Mouse (Mus musculus) layer of hippocampus, adult 9-11 months (tissue): ENCODE data around the gene Itprip.
"Not testable (repeated sequence)": the region's sequence is repeated elsewhere in the genome, so short reads cannot be mapped to it uniquely, and the experiment has no call there.

Source experiments
- DNase-seq: peaks from one replicate; pipeline ENCODE4 v3.0.0; 2022

Itprip gene

GRCm38 (mm10) chr19:47884296-47885085, 34.6 kb downstream of the Itprip start:
- no peak for DNase-seq

DNA sequence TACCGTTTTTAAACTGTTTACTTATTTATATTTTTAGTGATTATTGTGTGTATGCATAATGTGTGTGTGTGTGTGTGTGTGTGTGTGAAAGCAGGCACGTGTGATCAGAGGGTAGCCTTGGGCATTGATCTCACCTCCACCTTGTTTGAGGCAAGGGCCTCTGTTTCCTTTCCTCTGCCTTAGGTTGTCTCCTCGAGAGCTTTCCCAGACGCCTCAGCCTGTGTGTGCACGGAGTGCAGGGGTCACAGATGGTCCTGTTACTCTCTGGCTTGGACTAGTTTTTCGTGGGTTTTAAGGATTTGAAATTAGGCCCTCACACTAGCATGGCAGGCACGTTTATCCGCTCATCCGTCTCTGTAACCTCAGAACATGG, 36.2 kb downstream of the Itprip start:
- DNase-seq: no peak

DNA sequence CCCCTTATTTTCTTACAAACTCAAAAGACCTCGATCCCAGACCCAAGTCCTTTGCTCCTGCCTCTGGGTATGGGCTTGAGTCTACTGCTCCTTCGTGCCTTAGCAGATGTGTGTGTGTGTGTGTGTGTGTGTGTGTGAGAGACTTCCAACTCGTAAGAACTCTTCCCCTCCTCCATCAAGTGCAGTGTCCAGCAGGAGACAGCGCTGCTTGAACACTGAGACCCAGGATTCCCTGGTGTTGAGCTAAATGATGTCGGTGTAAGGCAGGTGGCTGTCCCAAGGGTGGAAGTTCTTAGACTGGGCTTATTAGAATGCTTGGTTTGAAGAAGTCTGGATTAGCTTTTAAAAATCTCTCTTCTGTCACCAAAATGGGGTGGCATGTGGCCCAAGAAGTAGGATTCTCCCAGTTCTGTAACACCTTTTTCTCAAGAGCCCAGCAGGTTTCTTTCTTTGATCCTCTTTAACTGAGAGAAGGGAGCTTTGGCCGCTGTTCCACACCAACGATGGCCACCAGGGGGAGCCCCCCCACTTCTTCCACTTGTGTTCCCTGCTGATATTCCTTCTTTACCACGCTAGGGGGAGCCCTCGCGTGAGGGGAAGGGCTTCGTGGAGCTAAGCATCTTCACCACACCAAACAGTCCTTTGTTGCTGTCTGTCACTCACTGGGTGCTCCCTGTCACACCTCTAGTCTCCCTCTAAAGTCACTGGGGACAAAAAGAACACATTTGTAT, 36.8 kb downstream of the Itprip start:
- peak; percentile 47 for DNase-seq

DNA sequence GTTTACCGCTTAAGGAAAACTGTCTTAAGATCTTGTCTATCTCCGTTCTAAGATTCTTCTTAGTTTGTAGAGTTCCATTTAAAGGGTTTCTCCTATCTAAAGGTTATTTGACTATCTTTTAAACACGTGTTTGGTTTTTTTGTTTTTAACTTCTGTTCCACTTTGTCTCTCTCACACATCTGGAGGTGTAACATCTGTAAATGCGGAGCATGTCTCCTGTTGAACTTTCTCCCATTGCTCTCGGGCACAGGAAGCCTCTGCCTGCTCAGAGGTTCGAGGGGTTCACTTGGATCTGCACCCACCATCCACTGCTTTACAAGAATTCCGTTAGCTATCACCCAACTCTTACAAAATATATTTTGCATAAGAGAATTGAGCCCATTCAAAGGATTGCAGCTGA, 37.6 kb downstream of the Itprip start:
- DNase-seq: no peak

DNA sequence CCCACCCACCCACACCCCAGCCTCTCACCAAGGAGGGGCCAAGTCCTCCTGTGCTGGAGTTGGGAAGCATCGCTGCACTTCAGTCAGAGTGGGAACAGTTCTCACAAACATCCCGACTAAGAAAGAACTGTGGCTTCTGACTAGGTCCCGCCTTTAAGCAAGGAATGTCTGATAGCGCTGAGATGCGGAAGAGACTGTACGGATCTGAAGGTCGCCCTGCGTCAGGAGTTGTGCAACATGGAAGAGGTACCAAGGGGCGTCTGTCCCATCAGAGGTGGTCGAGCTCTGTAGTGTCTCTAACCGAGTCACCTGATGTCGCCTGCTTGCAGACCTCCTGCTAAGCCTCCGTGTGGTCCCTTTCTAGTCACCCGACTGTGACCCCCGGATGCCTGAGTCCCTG, 42.8 kb downstream of the Itprip start:
- no peak for DNase-seq

DNA sequence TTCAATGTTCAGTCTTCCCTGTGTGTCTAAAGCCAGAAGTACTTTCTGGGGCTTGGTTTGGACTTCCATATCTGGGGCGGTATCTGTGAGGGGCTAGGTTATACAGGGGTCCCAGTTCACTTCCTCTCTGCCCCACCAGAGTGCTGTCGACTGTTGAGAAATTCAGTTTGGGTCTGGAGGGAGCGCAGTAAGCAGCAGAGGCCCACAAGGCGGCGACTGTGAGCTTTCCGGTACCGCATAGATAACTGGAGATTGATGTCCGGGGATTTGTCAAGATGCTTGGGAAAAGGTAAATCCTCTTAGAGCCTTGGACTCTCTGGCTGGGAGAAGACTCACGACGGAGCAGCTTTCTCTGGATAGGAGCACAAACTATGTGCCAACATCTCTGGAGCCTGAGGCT, 47.6 kb downstream of the Itprip start:
- DNase-seq: no peak

DNA sequence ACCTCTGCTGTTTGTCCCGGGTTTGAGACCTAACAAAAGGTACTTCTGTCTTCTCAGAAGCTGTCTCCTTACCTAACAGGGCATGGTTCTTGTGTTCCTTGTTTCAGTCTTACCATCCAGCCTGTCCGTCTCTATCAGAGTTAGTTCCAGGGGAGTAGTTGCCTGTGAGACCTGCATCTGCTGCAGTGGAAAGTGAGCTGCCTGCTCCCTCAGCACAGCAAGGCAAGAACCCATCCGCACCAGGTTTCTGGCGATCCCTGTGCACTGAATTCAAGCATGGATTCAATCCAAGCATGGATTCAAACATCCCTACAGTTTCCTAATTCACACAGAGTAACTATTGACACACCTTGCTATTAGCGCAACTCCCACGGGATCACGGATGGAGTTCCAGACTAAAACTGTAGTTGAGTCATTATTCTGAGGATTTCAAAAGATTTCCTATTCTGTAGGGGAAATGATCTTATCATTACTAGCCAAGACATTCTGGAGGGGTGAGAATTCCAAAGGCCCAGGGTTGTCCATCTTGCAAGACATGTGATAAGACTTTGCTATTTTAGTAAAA, 48.9 kb downstream of the Itprip start:
- DNase-seq: no peak

DNA sequence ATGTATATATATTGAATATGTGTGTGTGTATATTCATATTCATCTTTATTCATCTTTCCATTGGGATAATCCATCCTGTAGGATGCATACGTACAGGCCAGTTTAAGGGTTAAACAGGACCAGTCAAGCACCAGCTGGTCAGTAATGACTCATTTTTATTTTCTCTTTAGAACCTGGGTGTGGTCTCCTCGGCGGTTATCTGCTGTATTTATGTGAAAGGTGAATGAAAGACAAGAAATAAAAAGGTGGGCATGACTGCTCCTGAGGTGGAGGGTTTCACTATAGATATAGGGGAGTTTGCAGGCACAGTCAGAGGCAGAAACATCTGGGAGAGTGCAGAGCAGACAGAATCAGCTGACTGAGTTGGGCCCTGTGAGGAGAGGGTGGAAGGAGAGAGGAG, 49.6 kb downstream of the Itprip start:
- DNase-seq: no peak

DNA sequence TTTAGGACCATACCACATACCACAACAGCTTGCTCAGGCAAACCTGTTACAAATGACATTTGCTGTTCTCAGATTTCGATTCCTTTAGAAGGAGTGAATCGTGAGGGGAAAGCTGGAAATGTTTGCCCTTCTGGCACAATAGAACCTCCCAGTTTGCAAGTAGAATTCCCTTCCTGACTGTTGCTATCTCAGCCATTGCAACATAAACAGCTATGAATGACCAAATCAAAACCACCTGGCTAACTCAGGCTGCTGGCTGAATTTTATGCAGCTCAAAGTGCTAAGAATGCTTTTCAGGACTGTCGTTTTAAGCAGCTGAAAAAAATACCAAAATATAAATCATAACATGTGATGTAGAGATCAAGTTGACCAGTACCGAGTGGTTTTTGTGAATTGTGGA, 50.1 kb downstream of the Itprip start:
- DNase-seq: no peak

- no peak for DNase-seq
These were observed 51.4 kb downstream of the Itprip start for GRCm38 (mm10) chr19:47867628-47868175.

DNA sequence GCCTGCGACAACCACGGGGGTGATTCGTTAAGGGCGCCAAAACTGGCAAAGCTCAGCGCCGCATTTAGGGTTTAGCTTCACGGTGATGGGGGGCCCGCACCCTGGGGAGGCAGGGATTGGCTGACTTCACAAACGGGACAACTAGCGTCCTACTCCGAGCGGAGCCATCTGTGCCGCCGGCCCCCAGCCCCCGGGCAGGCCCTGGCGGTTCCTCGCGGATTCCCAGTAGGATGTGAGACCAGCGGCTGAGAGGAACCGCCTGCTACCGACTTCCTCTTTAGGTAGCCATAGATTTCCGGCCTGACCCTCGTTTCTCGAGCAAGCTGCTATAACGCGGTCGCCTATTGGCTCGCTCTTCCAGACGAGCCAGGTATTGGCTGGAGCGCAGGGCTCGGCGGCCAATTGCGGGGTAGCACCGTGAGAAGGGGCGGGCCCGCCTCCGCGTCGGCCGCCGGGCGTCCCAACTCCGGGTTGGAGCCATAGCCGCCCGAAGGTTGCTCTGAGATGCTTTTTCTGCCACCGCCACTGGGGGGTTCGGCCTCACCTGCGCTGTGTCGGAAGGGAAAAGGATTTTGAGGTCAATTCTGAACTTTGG, 53.6 kb downstream of the Itprip start, which contains the start of gene Gsto2:
Gene Gsto2, plus strand, starts transcription at position 182 of the 595 bp plus-strand sequence.
- DNase-seq: peak; percentile 96

DNA sequence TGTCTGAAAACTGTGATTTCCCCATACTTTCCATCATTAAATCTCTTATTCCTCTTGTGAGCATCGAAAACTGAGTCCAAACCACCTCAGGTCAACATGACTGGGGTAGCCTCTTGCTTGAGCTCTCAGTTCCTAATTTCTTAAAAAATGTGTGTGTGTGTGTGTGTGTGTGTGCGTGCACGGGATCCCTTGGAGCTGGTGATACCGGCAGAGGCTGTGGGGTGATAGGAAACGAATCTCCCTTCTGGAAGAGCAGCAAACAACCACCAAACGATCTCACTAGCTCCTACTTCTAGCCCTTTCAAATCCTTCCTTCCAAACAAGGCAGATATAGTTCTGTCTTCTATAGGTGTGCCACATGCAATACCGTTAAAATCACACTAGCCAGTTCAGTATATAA, 54.4 kb downstream of the Itprip start:
- DNase-seq: no peak

DNA sequence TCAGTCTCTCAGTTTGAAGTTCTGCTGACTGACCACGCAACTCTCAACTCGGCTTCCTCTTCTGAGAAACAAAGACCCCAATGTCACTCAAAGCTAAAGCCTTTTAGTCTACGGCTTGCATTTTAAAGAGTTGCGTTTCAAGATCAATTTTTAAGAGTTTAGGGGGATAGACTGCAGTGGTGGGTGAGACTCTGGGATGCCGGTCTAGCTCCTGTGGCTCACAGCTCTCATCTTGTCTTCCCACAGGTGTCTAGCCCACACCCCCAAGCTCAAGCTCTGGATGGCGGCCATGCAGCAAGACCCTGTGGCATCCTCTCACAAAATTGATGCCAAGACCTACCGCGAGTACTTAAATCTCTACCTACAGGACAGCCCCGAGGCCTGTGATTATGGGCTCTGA, 55.0 kb downstream of the Itprip start:
- no peak for DNase-seq

DNA sequence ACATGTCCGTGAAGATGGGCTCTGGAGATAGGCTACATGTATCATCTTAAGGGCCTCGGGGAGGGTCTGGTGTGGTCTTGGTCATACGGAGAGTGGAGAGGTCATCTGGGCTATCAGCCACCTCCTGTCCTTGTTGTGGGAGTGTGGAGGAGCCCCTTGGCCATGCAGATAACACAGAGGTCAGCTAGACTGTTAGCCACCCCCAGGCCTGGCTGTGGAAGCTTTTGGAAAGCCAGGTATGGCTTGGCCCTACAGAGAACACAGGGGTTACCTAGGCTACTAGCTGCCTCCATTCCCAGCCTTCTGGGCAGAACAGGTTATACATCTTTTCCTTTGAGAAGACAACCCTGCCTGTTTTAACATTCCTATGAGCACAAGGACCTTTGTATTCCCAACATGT, 56.5 kb downstream of the Itprip start:
- DNase-seq: no peak

- DNase-seq: no peak
These were observed 59.9 kb downstream of the Itprip start for GRCm38 (mm10) chr19:47859180-47859579.

- no peak for DNase-seq
These were observed 60.8 kb downstream of the Itprip start for GRCm38 (mm10) chr19:47857957-47858942.

DNA sequence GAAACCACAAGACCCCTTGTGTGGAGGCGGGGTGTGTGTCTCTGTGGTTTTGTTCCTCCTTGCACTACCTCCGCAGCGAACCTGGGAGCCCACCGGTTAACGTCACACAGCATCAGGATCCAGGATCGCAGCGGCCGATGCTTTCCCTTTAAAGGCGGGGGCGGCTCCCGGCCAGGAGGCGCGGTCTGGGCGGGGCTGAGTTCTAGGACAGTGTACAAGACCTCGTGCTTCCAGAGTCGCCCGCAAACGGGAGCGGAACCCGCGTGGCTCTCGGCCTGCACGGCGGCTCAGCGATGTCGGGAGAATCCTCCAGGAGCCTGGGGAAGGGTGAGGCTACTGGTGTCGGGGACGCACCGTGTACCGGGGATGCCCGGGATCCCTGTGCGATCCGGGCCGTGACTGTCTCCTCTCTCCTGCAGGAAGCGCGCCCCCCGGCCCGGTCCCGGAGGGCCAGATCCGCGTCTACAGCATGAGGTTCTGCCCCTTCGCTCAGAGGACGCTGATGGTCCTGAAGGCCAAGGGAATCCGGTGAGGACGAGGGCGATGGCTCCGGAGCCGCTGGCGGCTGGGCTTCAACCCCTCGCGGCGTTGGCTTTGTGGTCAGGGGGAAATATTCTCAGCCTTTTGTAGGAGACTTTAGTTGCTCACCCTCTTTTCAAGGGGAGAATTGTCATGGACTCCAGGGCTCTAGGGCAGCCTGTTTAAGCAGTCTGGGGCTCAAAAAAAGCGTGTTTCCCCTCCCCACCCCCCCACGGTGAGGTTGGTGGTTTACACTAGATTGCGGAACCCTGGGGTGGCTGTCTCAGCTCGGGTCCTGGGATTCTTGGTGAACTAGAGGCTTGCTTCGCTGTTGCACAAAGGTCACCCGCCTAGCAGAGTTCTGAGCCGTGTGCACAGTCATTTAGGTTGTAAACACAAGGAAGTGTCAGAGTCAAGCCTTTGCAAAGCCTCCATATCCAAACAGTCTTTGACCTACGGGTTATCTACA, 64.0 kb downstream of the Itprip start, which contains the start of gene Gsto1:
Gene Gsto1, plus strand, starts transcription at position 175 of the 988 bp plus-strand sequence.
- peak; percentile 88 for DNase-seq

GRCm38 (mm10) chr19:47853951-47854795, 64.9 kb downstream of the Itprip start:
- DNase-seq: no peak

GRCm38 (mm10) chr19:47853053-47853452, 66.0 kb downstream of the Itprip start:
- no peak for DNase-seq

DNA sequence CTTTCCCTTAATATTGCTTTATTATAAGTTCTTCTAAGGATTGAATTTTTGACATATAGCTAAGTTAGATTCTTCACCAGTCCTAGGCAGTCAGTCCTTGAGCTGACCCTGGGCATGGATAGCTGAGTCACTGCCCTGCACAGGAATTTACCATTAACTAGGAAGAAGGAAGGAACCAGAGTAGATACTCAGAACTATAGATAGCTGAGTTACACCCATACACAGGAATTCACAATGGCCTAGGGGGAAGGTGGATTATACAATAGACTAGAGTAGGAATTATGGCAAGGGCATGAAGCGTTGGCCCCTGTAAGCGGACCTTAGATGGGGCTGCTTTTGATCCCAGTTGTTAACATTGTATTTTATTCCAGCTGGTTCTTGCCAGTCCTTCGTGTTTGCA, 67.0 kb downstream of the Itprip start:
- DNase-seq: not testable (repeated sequence)
